Mouse (Mus musculus) erythroblast, embryonic 14.5 days (primary cell): ENCODE data around the gene Ksr1.

Source experiments
- GATA1 ChIP-seq: IDR thresholded peaks from 2 replicates; pipeline ENCODE4 v1.6.1; 2012; ENCODE audit warnings: low read length, inconsistent platforms, mixed read lengths
- TAL1 ChIP-seq: IDR thresholded peaks from 3 replicates; pipeline ENCODE4 v1.6.1; 2012; ENCODE audit warnings: low read length, inconsistent platforms, mixed read lengths

- TF ChIP-seq GATA1 (no peak), TAL1 (no peak)
Observed at GRCm38 (mm10) chr11:79057809-79058208, 88.4 kb downstream of the Ksr1 start.
